Mouse (Mus musculus): ENCODE data around the gene Tnk2. TPM values are rescaled to one million over a fixed set of nuclear protein-coding genes. Genes with fewer than 3 reads are reported as not detected.
A peak's percentile ranks its signal among the peaks of the same experiment; 100 is the strongest.

Tnk2 gene
- 12.0 and 14.9 TPM in 2 replicates for polyA plus RNA-seq (2015; fragmentation: Nextera tagmentation; extraction: Ambion mirVana)

GRCm38 (mm10) chr16:32643661-32644061 lies at the start of gene Tnk2:
Tnk2 (plus strand) TSS chr16:32643874.
- Histone ChIP-seq H3K4me1 (peaks cover 20% of the 10 kb centered on the region), H3K4me2 (peak within 1 kb of the TSS; percentile 92), H3K9ac (peak within 1 kb of the TSS; percentile 86), H3K9me3 (no peaks in the 10 kb centered on the region), H3K36me3 (no peaks in the 10 kb centered on the region), H3K4me3 (replicated peaks) (peak within 1 kb of the TSS; percentile 85), H3K27ac (peak within 1 kb of the TSS; percentile 81), H3K27me3 (replicated peaks) (no peaks in the 10 kb centered on the region)
- under 1% methylated on average over 25 of the region's 40 CpGs for WGBS
- peak; percentile 88 for ATAC-seq (ENCODE audit: insufficient read depth, low FRiP score, low read depth)

GRCm38 (mm10) chr16:32593916-32594315 lies 49.8 kb upstream of the Tnk2 start:
- WGBS = 75% methylated on average over 5 of the region's 5 CpGs
- ATAC-seq (ENCODE audit: insufficient read depth, low FRiP score, low read depth) = no peak
- H3K27ac ChIP-seq = no peak overlapping the region
- H3K9ac ChIP-seq = no peak overlapping the region
- H3K4me1 ChIP-seq = no peaks in the 10 kb centered on the region
- H3K36me3 ChIP-seq = no peaks in the 10 kb centered on the region
- no peak overlapping the region for H3K4me3 ChIP-seq (replicated peaks)
- H3K4me2 ChIP-seq = no peak overlapping the region
- H3K27me3 ChIP-seq (replicated peaks) = no peaks in the 10 kb centered on the region
- no peaks in the 10 kb centered on the region for H3K9me3 ChIP-seq

- H3K27ac ChIP-seq = no peak overlapping the region
- H3K4me2 ChIP-seq = no peak overlapping the region
- no peak overlapping the region for H3K9ac ChIP-seq
- H3K4me1 ChIP-seq = no peaks in the 10 kb centered on the region
- ATAC-seq (ENCODE audit: insufficient read depth, low FRiP score, low read depth) = no peak
- WGBS = 69% methylated on average over 5 of the region's 5 CpGs
- H3K36me3 ChIP-seq = no peaks in the 10 kb centered on the region
- no peaks in the 10 kb centered on the region for H3K27me3 ChIP-seq (replicated peaks)
- H3K9me3 ChIP-seq = no peaks in the 10 kb centered on the region
- H3K4me3 ChIP-seq (replicated peaks) = no peak overlapping the region
Measured at GRCm38 (mm10) chr16:32594701-32595100, 49.0 kb upstream of the Tnk2 start.

- Histone ChIP-seq H3K36me3 (no peaks in the 10 kb centered on the region), H3K4me2 (no peak overlapping the region), H3K27ac (no peak overlapping the region), H3K4me1 (no peaks in the 10 kb centered on the region), H3K4me3 (replicated peaks) (no peak overlapping the region), H3K27me3 (replicated peaks) (no peaks in the 10 kb centered on the region), H3K9ac (no peak overlapping the region), H3K9me3 (no peaks in the 10 kb centered on the region)
- ATAC-seq (ENCODE audit: insufficient read depth, low FRiP score, low read depth) = no peak
- WGBS = 77% methylated on average over 10 of the region's 10 CpGs
Measured at GRCm38 (mm10) chr16:32595142-32595855, 48.4 kb upstream of the Tnk2 start.

GRCm38 (mm10) chr16:32597909-32598381 lies 45.7 kb upstream of the Tnk2 start:
- ATAC-seq (ENCODE audit: insufficient read depth, low FRiP score, low read depth) = peak; percentile 47; the same call in 1 of the 2 replicates
- no peak overlapping the region for H3K4me2 ChIP-seq
- no peaks in the 10 kb centered on the region for H3K9me3 ChIP-seq
- no peak overlapping the region for H3K9ac ChIP-seq
- no peaks in the 10 kb centered on the region for H3K4me1 ChIP-seq
- H3K4me3 ChIP-seq (replicated peaks) = no peak overlapping the region
- no peaks in the 10 kb centered on the region for H3K36me3 ChIP-seq
- WGBS = 38% methylated on average over 4 of the region's 4 CpGs
- H3K27me3 ChIP-seq (replicated peaks) = no peaks in the 10 kb centered on the region
- no peak overlapping the region for H3K27ac ChIP-seq

- no peaks in the 10 kb centered on the region for H3K36me3 ChIP-seq
- H3K4me1 ChIP-seq = no peaks in the 10 kb centered on the region
- no peak overlapping the region for H3K27ac ChIP-seq
- no peak overlapping the region for H3K4me3 ChIP-seq (replicated peaks)
- H3K4me2 ChIP-seq = no peak overlapping the region
- ATAC-seq (ENCODE audit: insufficient read depth, low FRiP score, low read depth) = no peak
- no peak overlapping the region for H3K9ac ChIP-seq
- H3K9me3 ChIP-seq = no peaks in the 10 kb centered on the region
- 91% methylated on average over 1 of the region's 1 CpGs for WGBS
- H3K27me3 ChIP-seq (replicated peaks) = no peaks in the 10 kb centered on the region
Measured at GRCm38 (mm10) chr16:32599151-32599550, 44.5 kb upstream of the Tnk2 start.

GRCm38 (mm10) chr16:32602193-32602685 lies 41.4 kb upstream of the Tnk2 start:
- H3K4me3 ChIP-seq (replicated peaks) = no peak overlapping the region
- no peaks in the 10 kb centered on the region for H3K36me3 ChIP-seq
- H3K27ac ChIP-seq = no peak overlapping the region
- H3K4me1 ChIP-seq = no peaks in the 10 kb centered on the region
- ATAC-seq (ENCODE audit: insufficient read depth, low FRiP score, low read depth) = no peak
- H3K27me3 ChIP-seq (replicated peaks) = no peaks in the 10 kb centered on the region
- H3K9ac ChIP-seq = no peak overlapping the region
- H3K4me2 ChIP-seq = no peak overlapping the region
- H3K9me3 ChIP-seq = no peaks in the 10 kb centered on the region
- WGBS = 63% methylated on average over 3 of the region's 3 CpGs

- Histone ChIP-seq H3K4me2 (peak overlapping the region; percentile 72), H3K4me1 (no peaks in the 10 kb centered on the region), H3K4me3 (replicated peaks) (no peak overlapping the region; the same call in 1 of the 2 replicates), H3K9ac (no peak overlapping the region), H3K27ac (peak overlapping the region; percentile 93), H3K27me3 (replicated peaks) (no peaks in the 10 kb centered on the region), H3K36me3 (no peaks in the 10 kb centered on the region), H3K9me3 (no peaks in the 10 kb centered on the region)
- ATAC-seq (ENCODE audit: insufficient read depth, low FRiP score, low read depth) = no peak
- WGBS = 49% methylated on average over 7 of the region's 7 CpGs
Measured at GRCm38 (mm10) chr16:32607562-32608343, 35.9 kb upstream of the Tnk2 start.

- no peak for ATAC-seq (ENCODE audit: insufficient read depth, low FRiP score, low read depth)
- 7% methylated on average over 8 of the region's 8 CpGs for WGBS
- Histone ChIP-seq H3K36me3 (no peaks in the 10 kb centered on the region), H3K9ac (peak overlapping the region; percentile 9; the same call in 1 of the 2 replicates), H3K4me1 (no peaks in the 10 kb centered on the region), H3K9me3 (no peaks in the 10 kb centered on the region), H3K27ac (peak overlapping the region; percentile 93), H3K4me2 (peak overlapping the region; percentile 72), H3K4me3 (replicated peaks) (peak overlapping the region; percentile 67), H3K27me3 (replicated peaks) (no peaks in the 10 kb centered on the region)
Measured at GRCm38 (mm10) chr16:32608344-32608711, 35.3 kb upstream of the Tnk2 start.

- Histone ChIP-seq H3K9me3 (no peaks in the 10 kb centered on the region), H3K36me3 (no peaks in the 10 kb centered on the region), H3K4me3 (replicated peaks) (peak within 1 kb of the TSS; percentile 67), H3K9ac (peak within 1 kb of the TSS; percentile 60), H3K4me2 (peak within 1 kb of the TSS; percentile 72), H3K27ac (peak within 1 kb of the TSS; percentile 93), H3K27me3 (replicated peaks) (no peaks in the 10 kb centered on the region), H3K4me1 (no peaks in the 10 kb centered on the region)
- ATAC-seq (ENCODE audit: insufficient read depth, low FRiP score, low read depth) = peak; percentile 99
- under 1% methylated on average over 73 of the region's 73 CpGs for WGBS
Measured at GRCm38 (mm10) chr16:32608712-32609400, 34.8 kb upstream of the Tnk2 start, which contains the start of gene Tfrc. Tfrc (plus strand) TSS chr16:32608920.

GRCm38 (mm10) chr16:32609401-32609779 lies 34.3 kb upstream of the Tnk2 start:
- Histone ChIP-seq H3K4me3 (replicated peaks) (peak overlapping the region; percentile 67), H3K9ac (peak overlapping the region; percentile 60), H3K9me3 (no peaks in the 10 kb centered on the region), H3K27me3 (replicated peaks) (no peaks in the 10 kb centered on the region), H3K4me1 (no peaks in the 10 kb centered on the region), H3K27ac (peak overlapping the region; percentile 93), H3K4me2 (peak overlapping the region; percentile 72), H3K36me3 (no peaks in the 10 kb centered on the region)
- 0% methylated on average over 14 of the region's 14 CpGs for WGBS
- no peak for ATAC-seq (ENCODE audit: insufficient read depth, low FRiP score, low read depth)
